Mouse (Mus musculus): Measurements from ENCODE around the gene Relb.

GRCm38 (mm10) chr7:19628192-19628535, 1.1 kb downstream of the Relb start:
- no peak for TF ChIP-seq TAL1 (IDR thresholded peaks at IDR 0.05; ENCODE audit: low read length)
- no peak for TF ChIP-seq GATA1 (IDR thresholded peaks at IDR 0.05; ENCODE audit: low read length)

Data from erythroblast, embryonic 14.5 days (primary cell).